Mouse (Mus musculus): Measurements from ENCODE around the gene Syt1.

Gene Syt1

DNA sequence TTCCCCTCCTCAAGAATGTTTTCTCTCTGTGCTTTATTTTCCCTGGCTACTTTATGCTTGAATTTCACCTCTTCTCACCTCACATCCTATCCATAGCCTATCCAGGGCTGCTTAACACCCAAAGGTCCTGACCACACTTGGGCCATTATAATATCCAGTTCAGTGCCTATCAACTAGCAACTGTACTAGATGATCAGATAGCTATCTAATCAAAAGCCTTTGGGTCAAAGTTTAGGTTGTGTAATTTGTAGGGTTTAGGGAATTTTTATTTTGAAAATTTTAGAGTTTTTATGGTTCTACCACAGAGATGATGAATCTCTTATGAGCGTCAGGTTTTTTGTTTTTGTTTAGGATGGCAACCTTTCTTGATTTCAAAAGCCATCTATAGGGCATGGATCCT, 125.0 kb downstream of the Syt1 start:
- no peak for DNase-seq (ENCODE audit: low spot score)

DNA sequence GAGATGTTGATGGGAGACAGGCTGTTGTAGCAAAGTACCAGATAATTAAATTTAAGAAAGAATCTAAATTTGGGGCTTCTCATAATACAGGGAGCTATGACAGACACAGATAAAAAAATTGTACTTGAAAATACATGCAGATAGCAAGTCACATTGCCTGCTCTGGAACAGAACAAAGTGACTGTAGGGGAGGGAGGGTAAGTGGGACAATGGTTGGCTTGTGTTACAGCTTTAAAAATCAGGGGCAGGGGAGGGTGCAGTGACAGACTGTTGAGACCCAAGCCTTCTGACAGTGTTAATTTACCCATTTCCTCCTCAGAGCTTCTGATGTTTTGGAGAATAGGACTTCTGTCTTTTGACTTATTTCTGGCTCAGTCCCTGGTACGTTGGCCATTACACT, 126.3 kb downstream of the Syt1 start:
- DNase-seq (ENCODE audit: low spot score): no peak

DNA sequence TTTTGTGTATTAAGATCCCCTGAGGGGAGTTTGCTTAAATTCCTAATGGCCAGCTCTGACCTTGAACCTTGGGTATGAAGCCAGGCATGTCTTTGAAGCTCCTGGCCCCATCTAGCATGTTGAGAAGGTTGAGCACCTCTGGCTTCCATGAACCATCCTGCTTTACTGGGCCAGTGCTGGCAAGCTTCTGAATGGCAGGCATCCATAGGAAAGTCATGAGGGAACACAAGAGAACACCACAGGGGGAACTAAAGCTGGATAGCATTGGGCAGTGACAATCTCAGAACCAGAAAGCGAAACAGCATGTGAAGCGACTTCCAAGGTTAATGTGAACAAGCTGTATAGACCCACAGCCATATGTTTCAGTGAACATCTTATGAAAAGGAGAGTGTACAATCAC, 130.4 kb downstream of the Syt1 start:
- no peak for DNase-seq (ENCODE audit: low spot score)

DNA sequence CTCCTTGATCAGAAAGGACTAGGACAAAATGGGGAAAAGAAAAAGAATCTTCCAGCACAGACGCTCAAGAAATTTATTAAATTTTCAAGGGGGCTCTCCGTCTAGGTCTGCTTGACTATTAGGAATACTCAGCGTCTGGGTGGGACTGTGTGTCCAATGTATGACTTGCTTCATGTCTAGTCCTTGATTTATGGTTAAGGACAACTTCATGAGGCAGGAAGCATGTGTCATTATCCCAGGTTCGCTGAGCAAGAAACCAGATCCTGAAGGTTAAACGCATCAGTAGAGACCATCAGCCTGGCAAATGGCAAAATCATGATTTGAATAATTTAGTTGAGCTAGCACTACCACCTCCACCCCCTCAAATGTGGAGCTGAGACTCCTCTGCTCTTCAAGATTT, 135.1 kb downstream of the Syt1 start:
- no peak for DNase-seq (ENCODE audit: low spot score)

DNA sequence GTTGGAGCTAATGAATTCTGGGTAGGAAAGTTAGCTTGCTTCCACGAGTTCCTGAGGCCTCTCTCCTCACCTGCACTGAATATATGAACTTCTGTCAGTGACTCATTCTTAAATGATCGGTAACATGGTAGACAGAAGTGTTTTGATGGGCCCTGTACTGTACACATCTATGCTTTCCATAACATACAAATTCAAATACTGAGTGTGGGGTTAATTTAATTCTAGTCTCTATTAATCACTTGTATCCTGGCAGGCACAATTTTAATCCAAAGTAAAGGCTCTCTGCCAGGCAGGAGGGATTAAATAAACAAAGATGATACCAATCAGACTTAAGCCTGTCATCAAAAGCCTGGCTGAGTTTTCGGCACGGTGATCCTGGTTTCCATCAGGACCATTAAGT, 136.1 kb downstream of the Syt1 start:
- DNase-seq (ENCODE audit: low spot score): no peak

DNA sequence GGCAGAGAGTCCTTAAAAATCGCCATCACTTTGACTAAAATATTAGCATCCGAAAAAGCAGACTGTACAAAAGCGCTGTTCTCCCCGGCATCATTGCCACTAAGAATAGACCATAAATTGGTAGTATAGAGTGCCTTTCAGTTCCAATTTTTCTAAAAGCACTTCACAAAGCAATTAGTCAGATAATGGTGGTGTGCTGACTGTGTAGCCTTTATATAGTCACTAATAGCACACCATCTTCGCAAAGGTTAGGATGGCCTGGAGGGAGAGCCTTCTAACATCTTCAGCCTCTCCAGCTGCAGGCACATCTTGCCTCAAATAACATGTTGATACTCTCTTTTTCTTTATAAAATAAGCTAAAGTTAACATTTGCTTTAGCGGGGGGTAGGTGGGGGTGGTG, 138.4 kb downstream of the Syt1 start:
- no peak for DNase-seq (ENCODE audit: low spot score)

DNA sequence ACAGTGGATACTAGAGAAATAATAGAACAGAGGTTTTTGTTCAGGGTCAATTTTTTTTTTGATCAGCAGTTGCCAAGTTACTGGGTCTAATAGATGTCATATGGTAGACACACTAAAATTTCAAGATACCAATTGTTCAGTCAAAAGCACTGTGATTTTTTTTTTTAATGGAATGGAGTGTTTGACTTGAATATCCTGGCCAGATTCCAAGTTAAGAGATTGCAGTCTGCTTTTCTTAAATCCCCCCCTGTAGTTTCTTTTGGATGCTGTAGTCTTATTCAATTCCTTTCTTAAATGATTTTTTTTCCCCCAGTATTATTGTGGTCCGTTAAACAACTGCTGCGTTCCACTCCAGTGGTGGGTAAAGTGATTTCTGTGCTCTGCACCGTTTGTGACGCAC, 140.2 kb downstream of the Syt1 start:
- DNase-seq (ENCODE audit: low spot score): no peak

DNA sequence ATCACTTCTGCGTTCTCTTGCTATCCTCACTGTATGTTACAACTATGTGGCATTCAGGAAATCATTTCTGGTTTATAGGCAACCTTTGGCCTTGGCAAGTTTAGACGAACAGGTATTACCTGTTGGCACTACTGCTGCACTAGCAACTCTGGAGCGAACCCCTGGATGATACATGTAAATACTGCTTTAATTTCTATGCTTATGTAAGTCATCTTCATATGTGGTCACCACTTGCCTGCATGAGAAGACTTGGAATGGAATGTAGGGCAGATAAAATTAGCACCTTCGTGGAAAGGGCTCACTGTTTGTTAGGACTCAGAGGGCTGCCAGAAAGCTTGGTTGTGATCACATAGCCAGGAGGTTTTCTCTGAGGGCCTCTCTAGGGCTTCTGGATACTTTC, 142.6 kb downstream of the Syt1 start:
- no peak for DNase-seq (ENCODE audit: low spot score)

DNA sequence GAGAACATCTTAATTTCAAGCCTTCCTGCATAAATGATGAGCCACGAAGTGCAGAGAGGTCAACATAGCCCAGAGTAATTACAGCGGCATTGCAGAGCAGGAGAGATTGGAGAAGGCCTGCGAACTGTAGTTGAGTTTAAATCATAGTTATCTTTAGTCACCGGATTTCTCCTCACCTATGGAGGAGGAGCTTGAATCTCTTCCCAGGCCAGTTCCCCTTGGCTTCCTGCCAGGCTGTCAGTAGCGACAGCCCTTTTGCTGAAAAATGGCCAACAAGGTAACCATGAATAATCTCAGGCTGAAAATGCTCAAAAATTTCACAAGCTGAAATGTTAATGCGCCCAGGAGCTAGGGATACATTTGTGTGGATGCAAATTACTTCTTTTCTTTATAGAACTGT, 143.6 kb downstream of the Syt1 start:
- no peak for DNase-seq (ENCODE audit: low spot score)

DNA sequence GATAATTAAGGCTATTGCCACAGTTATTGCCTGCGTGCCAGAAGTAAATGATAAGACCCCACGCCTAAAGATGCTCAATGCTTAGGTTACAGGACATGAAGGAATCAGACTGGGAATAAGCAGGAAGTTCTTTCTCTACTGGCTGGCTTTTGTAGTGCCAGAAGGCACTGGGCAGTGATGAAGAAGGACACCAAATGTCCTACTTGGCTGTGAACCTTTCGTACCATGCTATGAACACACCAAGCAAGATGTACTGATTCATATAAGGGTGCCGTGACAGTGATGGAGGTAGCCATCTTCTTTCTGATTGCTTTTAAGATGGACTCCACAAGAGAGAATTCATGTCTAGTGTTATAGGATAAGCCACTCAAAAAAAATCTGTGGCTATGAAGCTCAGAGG, 145.2 kb downstream of the Syt1 start:
- DNase-seq (ENCODE audit: low spot score): no peak

DNA sequence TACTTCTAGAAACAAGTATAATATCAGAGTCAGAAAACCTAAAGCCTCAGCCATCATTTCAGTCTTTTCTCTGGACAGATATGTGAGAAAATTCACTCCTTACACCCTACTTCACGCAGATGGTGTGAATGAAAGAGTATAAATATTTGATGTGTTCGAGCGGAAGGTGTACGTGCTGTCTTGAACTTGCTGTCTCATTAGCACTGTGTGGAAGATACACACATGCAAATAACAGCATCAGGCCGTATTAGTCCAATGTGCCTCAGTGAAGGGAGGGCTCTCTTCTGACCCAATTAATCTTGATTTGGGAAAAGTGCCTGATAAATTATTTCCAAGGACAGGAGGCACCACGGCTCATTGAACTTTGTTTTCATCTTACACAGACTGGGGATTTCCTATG, 154.8 kb downstream of the Syt1 start:
- DNase-seq (ENCODE audit: low spot score): no peak

DNA sequence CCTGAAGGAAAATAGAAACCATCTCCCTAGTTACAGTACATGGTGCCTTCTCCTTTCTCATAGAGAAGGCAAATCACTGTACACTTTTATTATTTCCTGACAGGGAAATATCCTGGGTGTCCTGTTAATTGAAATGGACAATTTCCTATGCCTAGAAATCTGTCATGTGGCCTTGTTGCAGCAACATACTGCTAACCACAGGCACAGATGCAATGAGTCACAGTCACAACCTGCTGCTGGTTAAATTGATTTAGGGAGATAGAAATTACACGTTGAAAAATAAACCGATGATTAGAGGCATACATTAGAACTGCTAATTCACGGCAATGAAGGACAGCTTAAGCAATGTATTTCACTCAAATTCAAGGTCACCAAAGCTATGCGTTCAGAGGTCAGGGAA, 158.0 kb downstream of the Syt1 start:
- DNase-seq (ENCODE audit: low spot score): peak; percentile 52

DNA sequence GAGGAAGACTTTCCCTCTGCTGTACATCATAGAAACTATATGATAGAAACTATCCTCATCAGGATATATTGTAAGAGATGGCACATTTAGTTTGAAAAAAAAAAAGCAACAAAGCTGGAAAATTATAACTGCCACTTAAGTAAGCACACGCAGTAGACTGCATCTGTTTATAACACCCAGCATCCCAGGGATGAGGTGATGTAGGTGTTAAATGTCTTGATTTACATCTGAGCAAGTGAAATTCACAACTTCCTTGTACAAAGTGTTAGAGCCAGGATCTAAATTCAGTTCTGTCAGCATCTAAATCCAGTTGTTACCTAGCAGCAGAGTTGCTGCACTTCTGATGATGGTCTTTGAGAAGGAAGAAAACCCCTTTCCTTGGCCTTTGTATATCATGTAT, 173.3 kb downstream of the Syt1 start:
- DNase-seq (ENCODE audit: low spot score): no peak

DNA sequence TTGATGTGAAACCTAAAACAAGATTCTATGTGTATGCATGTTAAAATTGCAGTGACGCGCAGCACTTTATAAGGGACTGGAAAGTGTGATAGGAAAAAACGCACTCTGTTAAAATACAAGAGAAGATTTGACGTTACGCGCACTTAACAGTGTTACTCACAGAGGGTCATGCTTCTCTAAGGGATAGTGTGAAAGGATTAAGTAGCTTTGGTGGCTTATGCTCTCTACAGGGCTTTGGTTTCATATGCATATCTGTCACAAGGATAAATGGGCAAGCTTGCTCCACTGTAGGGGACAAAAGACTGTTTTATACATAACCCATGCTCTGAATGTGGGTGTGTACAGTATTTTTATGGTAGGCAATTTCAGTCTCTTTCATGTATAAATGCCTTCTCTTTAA, 178.5 kb downstream of the Syt1 start:
- DNase-seq (ENCODE audit: low spot score): no peak

DNA sequence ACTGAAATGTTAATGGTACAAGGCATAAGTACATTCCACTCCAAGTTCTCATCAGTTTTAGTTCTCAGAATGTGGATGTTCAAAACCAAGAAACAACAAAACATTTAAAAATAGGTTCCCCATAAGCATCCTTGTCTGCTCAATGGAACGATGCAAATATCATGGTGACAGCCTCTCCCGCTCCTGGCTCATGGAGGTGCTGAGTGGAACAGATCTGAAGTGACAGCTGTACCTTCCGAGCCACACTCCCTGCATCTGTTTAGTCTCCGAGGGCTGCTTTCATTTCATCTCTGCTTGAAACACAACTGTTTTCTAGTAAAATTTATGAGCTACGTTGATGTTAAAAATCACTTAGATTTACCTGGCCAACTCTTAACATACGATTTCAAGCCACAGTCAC, 179.0 kb downstream of the Syt1 start:
- DNase-seq (ENCODE audit: low spot score): no peak

DNA sequence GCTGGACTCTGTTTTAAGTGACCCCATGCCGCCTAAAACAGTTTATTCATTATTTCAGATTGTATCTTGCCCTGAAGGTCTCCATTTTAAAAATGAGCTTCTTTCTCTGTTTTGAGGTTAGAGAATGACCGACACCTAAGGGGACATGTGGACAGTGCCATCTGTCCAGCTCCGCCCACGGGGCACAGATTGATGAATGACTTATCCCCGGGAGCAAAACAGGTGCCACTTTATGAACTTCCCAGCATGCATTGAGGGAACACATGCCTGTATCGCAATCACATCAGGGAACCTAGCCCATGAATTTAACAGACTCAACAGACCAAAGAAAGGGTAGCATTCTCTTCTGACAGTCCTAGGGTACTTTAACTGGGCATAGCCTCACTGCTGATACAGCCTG, 188.5 kb downstream of the Syt1 start:
- no peak for DNase-seq (ENCODE audit: low spot score)

DNA sequence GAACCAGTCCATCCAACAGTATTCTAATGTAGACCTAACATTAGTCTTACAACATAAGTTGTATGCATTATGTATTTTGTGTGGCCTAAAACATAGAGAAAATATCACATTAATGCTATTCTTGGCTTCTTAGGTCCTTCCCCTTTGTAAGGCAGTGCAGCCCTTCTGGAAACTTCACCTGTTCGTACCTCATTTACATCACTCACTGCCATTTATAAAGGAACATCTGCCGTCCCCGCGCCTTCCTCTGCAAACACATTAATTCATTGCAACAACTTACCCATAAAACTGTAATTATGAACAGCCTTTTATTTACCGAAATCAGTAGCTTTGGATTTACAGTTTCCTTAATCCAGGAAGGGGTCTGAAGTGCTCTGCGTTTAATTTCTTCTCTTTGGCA, 195.4 kb downstream of the Syt1 start:
- no peak for DNase-seq (ENCODE audit: low spot score)

DNA sequence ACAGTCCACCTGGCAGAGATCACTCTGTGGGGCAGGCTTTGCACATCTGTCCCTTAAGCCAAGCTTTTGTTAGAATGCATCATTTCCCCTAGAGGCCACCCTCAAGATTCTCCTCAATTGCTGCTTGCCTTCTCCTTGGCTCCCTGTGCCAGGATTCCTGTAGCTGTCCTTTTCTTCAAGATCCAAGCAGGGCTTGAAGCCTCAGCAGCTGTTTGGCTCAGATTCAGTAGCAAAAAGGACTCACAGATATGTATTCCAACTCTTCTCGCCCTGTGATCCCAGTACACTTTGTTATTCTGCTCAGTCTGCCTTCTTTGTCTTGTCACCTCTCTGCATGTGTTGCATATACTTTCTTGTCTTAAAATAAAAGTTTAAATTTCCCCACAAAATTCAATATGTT, 206.4 kb downstream of the Syt1 start:
- no peak for DNase-seq (ENCODE audit: low spot score)

DNA sequence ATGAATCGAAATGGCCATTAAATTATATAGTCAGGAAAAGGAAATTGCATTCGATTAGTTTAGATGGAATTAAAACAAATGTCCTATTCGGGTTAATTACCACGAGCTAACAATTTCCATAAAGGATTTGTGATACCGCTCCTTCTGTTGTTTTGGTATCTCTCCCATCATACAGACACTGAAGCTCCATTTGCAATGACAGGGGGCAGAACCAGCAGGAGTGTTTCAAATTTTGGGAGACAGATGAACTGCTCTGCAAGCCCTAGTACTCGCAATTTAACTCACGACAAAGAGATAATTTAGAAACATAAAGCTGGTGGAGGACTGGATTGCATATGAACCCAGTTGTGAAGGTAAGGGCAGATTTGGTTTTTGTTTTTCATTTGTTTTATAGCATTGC, 210.0 kb downstream of the Syt1 start:
- no peak for DNase-seq (ENCODE audit: low spot score)

DNA sequence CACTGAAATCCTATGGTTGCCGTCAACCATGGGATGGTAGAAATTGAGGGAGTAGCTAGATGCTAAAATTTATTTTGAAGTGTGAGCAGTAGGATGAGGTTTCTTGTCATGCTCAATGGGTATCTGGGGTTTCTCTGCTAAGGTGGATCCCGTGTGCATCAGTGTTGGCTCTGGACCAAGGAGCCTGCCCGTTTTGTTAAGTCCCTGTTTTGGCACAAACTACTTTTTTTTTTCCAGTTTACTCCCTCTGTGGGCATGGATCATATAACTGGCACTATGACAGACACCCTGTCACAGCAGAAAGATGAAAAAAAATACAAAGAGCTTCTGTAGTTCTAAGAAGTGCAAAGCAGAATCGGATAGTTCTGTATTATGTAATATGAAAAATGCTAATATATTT, 212.0 kb downstream of the Syt1 start:
- no peak for DNase-seq (ENCODE audit: low spot score)

DNA sequence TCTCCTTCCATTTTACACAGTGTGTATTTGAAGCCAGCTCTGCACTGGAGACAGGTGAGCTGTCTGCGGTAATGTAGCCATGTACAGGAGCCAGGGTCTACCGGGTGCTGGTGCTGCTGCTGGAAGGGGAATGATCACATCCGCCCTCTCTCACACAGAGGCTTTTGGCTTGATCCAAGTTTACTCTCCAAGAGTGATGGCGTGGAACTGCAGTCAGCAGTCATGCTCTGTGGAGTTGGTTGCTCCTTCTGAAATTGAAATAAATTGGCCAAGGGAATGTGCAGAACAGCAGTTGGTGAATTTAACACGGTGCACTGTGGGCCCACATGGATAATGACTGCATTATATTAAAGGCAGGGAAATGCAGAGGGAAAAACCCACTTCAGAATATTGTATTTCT, 228.0 kb downstream of the Syt1 start:
- no peak for DNase-seq (ENCODE audit: low spot score)

DNA sequence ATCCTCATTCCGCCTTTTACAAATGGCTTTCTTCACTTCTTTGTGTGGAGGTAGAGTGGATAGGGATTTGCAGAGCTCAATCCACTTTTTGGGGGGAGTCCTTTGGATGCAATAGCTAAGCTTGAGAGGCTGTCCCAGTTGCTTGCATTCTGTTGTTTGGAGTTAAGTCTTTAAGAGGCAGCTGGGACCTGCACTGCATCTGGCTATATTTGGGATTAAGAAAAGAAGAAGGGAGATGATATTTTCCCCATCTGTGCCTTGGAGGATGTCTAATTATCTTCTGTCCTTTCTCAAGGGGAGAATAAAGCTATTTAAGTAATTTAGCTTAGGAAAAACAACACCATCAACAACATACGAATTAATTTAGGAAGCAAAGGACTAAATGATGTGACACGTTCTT, 230.2 kb downstream of the Syt1 start:
- DNase-seq (ENCODE audit: low spot score): no peak

DNA sequence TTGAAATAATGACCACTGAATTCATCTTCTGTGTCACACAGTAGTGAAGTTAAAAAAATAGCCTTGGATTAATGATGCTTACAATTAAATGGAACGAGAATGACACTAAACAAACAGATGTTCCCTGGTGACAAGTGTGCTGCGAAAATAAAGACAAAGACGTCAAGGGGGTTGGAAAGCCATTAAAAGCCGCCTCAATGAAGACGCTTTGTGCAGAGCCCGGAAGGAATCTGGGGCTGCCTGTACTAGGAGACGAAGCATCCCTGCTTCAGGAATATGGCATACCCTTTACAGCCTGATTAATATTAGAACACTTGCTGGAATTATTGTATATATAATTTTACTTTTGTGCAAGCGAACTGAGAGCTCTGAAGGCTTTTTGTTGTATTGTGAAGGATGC, 234.0 kb downstream of the Syt1 start:
- no peak for DNase-seq (ENCODE audit: low spot score)

DNA sequence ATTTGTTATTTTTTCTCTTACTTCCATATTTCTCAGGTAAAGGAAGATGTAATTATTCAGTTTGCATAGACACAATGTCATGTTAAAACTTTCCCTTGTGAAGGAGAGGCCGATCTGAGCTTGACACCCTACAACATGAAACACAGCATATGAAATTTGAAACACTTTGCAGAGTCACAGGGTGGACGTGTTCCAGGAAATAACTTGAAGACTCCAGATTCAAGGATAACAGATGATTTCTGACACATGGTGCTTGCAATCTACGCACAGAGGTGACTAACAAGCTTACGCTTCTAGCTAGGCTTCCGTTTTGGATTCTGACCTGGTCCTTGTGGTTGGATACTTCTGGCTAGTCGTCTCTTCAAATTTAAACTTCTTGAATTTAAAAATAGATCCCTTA, 239.7 kb downstream of the Syt1 start:
- DNase-seq (ENCODE audit: low spot score): no peak

DNA sequence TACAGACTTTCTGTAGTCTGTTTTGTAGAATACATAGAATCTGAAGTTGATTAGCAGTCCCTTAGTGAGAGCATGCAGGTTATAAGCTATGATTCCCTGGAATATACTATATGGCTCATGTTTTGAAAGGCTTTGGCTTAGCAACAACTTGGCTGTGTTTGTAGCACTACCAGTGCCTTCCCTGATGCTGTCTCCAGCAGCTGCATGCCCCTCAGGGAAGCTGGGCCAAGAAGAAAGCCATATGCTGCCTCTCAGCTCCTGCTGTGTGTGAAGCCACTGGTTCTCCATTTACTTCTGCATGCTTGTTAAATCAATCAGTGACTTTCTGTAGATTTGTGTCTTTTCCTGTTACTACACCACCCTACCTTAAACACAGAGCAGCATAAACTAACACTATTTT, 245.2 kb downstream of the Syt1 start:
- no peak for DNase-seq (ENCODE audit: low spot score)

DNA sequence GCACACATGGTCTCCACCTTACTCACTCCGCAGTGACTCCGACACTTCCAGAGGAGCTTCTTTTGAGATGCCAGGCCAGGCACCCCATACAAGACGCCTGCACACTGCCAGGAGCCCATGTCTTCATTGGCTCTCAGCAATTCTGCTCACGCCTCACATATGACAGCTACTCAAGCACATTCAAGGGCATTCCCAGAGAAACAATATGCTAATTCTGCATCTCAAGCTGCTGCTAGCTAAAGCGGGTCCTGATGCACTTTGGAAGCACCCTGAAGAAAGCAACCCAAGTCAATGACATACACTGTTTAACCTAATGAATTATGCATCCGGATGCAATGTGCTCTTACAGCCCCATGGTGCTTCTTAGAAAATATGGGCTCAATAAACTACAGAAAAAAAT, 247.1 kb downstream of the Syt1 start:
- DNase-seq (ENCODE audit: low spot score): no peak

All from layer of hippocampus, adult 9-10 months (tissue).